In the genomic region with DNA sequence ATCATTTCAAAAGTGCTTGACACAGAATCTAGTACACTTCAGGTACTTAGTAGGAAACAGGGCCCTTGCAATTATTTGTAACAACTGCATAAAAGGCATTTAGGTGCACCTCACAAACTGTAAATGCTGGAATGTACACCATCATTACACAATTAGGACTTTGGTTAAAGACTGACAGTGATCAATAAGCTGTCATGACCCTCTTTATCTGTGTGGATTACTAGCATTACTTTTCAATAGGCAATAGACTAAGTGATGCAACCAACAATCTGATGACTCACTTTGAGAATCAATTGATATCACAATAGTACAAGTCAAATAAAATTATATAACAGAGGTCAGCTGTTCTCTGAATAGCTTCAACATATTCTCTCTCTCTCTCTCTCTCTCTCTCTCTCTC, we compare ENCODE assay signal across 35 mouse cellular contexts.
"Had no signal": no experiment of that assay in that cellular context is flagged by ENCODE, and none has a peak within 500 bp of the region (broad histone marks: within the 10 kb centered on the region; RNA-seq: fewer than 3 reads in every experiment).

No protein-coding gene starts in this region.

- H3K4me3 ChIP-seq: heart, adult 2 months; heart, embryonic 10.5 days; heart, embryonic 12.5 days; heart, embryonic 13.5 days; heart, embryonic 15.5 days; hindbrain, embryonic 10.5 days; hindbrain, embryonic 12.5 days; hindbrain, embryonic 13.5 days; hindbrain, embryonic 15.5 days; kidney, embryonic 15.5 days; layer of hippocampus, adult 2 months had no signal

- H3K27me3 ChIP-seq: heart, embryonic 12.5 days; heart, embryonic 13.5 days; heart, embryonic 15.5 days; hindbrain, embryonic 12.5 days; hindbrain, embryonic 13.5 days; hindbrain, embryonic 15.5 days; kidney, embryonic 15.5 days had no signal

- H3K4me1 ChIP-seq: heart, embryonic 10.5 days; hindbrain, embryonic 10.5 days; hindbrain, embryonic 12.5 days; hindbrain, embryonic 13.5 days; hindbrain, embryonic 15.5 days; kidney, embryonic 15.5 days had no signal

- DNase-seq: heart, adult 18-20 months; heart, adult 2 months; heart, postnatal 10 days; heart, postnatal 14 days; heart, postnatal 36 days; heart, postnatal 4 days; kidney, adult 11 months; kidney, adult 18-20 months; kidney, adult 2 months; kidney, adult 8-10 months; kidney, adult 9 months; kidney, postnatal 10 days; kidney, postnatal 14 days; kidney, postnatal 25 days; kidney, postnatal 36 days; kidney, postnatal 4 days; layer of hippocampus, adult 9-11 months; layer of hippocampus, postnatal 36 days had no signal

- H3K36me3 ChIP-seq: heart, embryonic 10.5 days; heart, embryonic 12.5 days; heart, embryonic 13.5 days; heart, embryonic 15.5 days; hindbrain, embryonic 10.5 days; hindbrain, embryonic 12.5 days; hindbrain, embryonic 13.5 days; hindbrain, embryonic 15.5 days; kidney, embryonic 15.5 days had no signal

- H3K27ac ChIP-seq: heart, adult 2 months; heart, embryonic 10.5 days; heart, embryonic 13.5 days; heart, embryonic 15.5 days; hindbrain, embryonic 10.5 days; hindbrain, embryonic 12.5 days; hindbrain, embryonic 13.5 days; hindbrain, embryonic 14.5 days; hindbrain, embryonic 15.5 days; hindbrain, postnatal 0 days; kidney, embryonic 15.5 days; kidney, postnatal 0 days; layer of hippocampus, adult 2 months had no signal

- H3K9ac ChIP-seq: heart, embryonic 12.5 days; heart, embryonic 13.5 days; heart, embryonic 15.5 days; hindbrain, embryonic 12.5 days; hindbrain, embryonic 13.5 days; hindbrain, embryonic 14.5 days; hindbrain, embryonic 15.5 days; kidney, embryonic 15.5 days had no signal

- ATAC-seq: hindbrain, embryonic 16.5 days; hindbrain, postnatal 0 days; inflammation-experienced regulatory T-cells, adult 6 months; intestine, embryonic 16.5 days had no signal

- H3K9me3 ChIP-seq: heart, embryonic 10.5 days; heart, embryonic 12.5 days; heart, embryonic 13.5 days; heart, embryonic 15.5 days; hindbrain, embryonic 10.5 days; hindbrain, embryonic 12.5 days; hindbrain, embryonic 13.5 days; hindbrain, embryonic 15.5 days; kidney, embryonic 15.5 days had no signal

- H3K4me2 ChIP-seq: heart, embryonic 11.5 days; heart, embryonic 12.5 days; heart, embryonic 13.5 days; heart, embryonic 15.5 days; hindbrain, embryonic 12.5 days; hindbrain, embryonic 13.5 days; hindbrain, embryonic 14.5 days; hindbrain, embryonic 15.5 days; kidney, embryonic 15.5 days had no signal
